In the genomic region with DNA sequence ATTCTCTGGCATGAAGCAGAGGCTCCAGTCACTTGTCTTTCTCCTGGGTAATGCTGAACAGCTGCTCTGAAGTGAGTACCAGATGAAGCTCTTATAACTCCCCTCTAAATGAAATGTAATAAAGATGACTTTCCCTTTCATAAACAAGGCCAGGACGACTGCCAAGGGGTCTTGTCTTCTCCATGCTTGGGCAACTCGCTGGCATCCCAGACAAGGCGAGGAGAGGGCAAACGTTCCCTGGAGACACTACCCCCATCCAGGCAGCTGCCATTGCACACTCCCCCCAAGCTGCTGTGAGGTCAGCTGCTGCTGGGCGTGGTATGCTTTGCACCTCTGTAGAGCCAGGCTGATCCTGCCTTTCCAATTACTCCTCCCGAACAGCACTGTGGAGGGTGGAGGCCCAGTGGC, we compare ENCODE assay signal across 8 mouse cellular contexts.
DNase-seq lines count a peak whose midpoint lies in the region; ATAC-seq and TF ChIP-seq lines count a peak whose summit lies in the region.

No protein-coding gene starts in this region.

- ATAC-seq in heart, embryonic 12.5 days (ENCODE audit: insufficient number of reproducible peaks, low FRiP score) = no peak
- 0 out of 2 replicates have a peak, but pooled peaks have one; percentile 45 for ATAC-seq in lung, embryonic 16.5 days (ENCODE audit: low read depth)

- H3K27ac ChIP-seq in heart, adult 2 months = no peak overlapping the region
- H3K27ac ChIP-seq in heart, embryonic 12.5 days (ENCODE audit: poor library complexity, severe bottlenecking) = no peak overlapping the region
- no peak overlapping the region for H3K27ac ChIP-seq in lung, embryonic 16.5 days (ENCODE audit: low read length)

- H3K9me3 ChIP-seq in heart, embryonic 12.5 days (replicated peaks) = no peaks in the 10 kb centered on the region
- H3K9me3 ChIP-seq in lung, embryonic 16.5 days (ENCODE audit: control insufficient read depth, low read length) = no peaks in the 10 kb centered on the region

- no peaks in the 10 kb centered on the region for H3K79me2 ChIP-seq in heart, adult 2 months (replicated peaks; ENCODE audit: control insufficient read depth, insufficient read depth, low read length)

- no peak for TF ChIP-seq CTCF in heart, adult 2 months (IDR thresholded peaks at IDR 0.05)

- H3K27me3 ChIP-seq in heart, adult 2 months (ENCODE audit: control insufficient read depth, insufficient read depth, low read length) = no peaks in the 10 kb centered on the region; the same call in 1 of the 2 replicates
- 0 out of 2 replicates have a peak, but pooled peaks cover 3% of the 10 kb centered on the region for H3K27me3 ChIP-seq in heart, embryonic 12.5 days (replicated peaks)
- H3K27me3 ChIP-seq in lung, embryonic 16.5 days (ENCODE audit: control insufficient read depth, insufficient read depth, low read depth, low read length) = no peaks in the 10 kb centered on the region

- no peak overlapping the region for H3K4me3 ChIP-seq in heart, adult 2 months
- no peak overlapping the region for H3K4me3 ChIP-seq in heart, embryonic 12.5 days
- no peak overlapping the region for H3K4me3 ChIP-seq in lung, embryonic 16.5 days (ENCODE audit: low read length)

- no peaks in the 10 kb centered on the region for H3K4me1 ChIP-seq in heart, adult 2 months (ENCODE audit: control insufficient read depth, insufficient read depth, low read length)
- no peaks in the 10 kb centered on the region for H3K4me1 ChIP-seq in heart, embryonic 12.5 days (replicated peaks)
- peaks cover 4% of the 10 kb centered on the region; the same call in 1 of the 2 replicates for H3K4me1 ChIP-seq in lung, embryonic 16.5 days (replicated peaks; ENCODE audit: control insufficient read depth, insufficient read depth, low read length)

- TF ChIP-seq EP300 in heart, adult 2 months (IDR thresholded peaks at IDR 0.05; ENCODE audit: insufficient read depth, low read depth, low read length) = no peak

- no peak overlapping the region for H3K4me2 ChIP-seq in heart, embryonic 12.5 days
- no peak overlapping the region for H3K4me2 ChIP-seq in lung, embryonic 16.5 days (ENCODE audit: low read depth, low read length)

- no peak overlapping the region for H3K9ac ChIP-seq in heart, adult 2 months (ENCODE audit: low read depth, low read length)
- H3K9ac ChIP-seq in heart, embryonic 12.5 days = no peak overlapping the region
- no peak overlapping the region for H3K9ac ChIP-seq in lung, embryonic 16.5 days (ENCODE audit: low read length)

- WGBS in heart, adult 2 months = 56% methylated on average over 6 of the region's 6 CpGs
- WGBS in heart, embryonic 12.5 days = 61% methylated on average over 6 of the region's 6 CpGs
- 38% methylated on average over 6 of the region's 6 CpGs for WGBS in lung, embryonic 16.5 days

- intact Hi-C loops in heart, adult 2 months (cut with DNase I) = no loop called here

- peak; percentile 12 to 28 for DNase-seq in heart, adult 2 months
- peak; percentile 20 for DNase-seq in urinary bladder, postnatal 14 days (ENCODE audit: low spot score)
- no peak for DNase-seq in urinary bladder, adult 2 months (ENCODE audit: low spot score)
- no peak for DNase-seq in layer of hippocampus, postnatal 36 days
- no peak for DNase-seq in c-Kit-positive CD71-positive TER-119-positive erythroid progenitor cells, embryonic 14.5 days (ENCODE audit: low spot score)
- DNase-seq in layer of hippocampus, postnatal 14 days (ENCODE audit: low spot score in 2 of 2) = no peak

- H3K36me3 ChIP-seq in heart, adult 2 months (ENCODE audit: control insufficient read depth, insufficient read depth, low read length) = no peaks in the 10 kb centered on the region
- no peaks in the 10 kb centered on the region for H3K36me3 ChIP-seq in heart, embryonic 12.5 days
- H3K36me3 ChIP-seq in lung, embryonic 16.5 days (ENCODE audit: control insufficient read depth, insufficient read depth, low read length) = no peaks in the 10 kb centered on the region

- no peak for TF ChIP-seq POLR2A in heart, adult 2 months (IDR thresholded peaks at IDR 0.05; ENCODE audit: insufficient read depth, low read depth, low read length)

Comparison
In these comparisons a context has a peak if more than half of its experiments do, and no peak if none do; other contexts are left out.
1. DNase-seq: peak in heart, adult 2 months (2 of 2) and urinary bladder, postnatal 14 days (single experiment); none in urinary bladder, adult 2 months (single experiment), layer of hippocampus, postnatal 36 days (0 of 2), c-Kit-positive CD71-positive TER-119-positive erythroid progenitor cells, embryonic 14.5 days (single experiment) and layer of hippocampus, postnatal 14 days (0 of 2).